Mouse (Mus musculus) gastrocnemius, adult 2 months (tissue): ENCODE data around the gene Ifit3. TPM values are rescaled to one million over a fixed set of nuclear protein-coding genes. Genes with fewer than 3 reads are reported as not detected.
"Not testable (repeated sequence)": the region's sequence is repeated elsewhere in the genome, so short reads cannot be mapped to it uniquely, and the experiment has no call there.

Source experiments
- DNase-seq: peaks from one replicate; pipeline ENCODE4 v3.0.0; 2022
- H3K27ac ChIP-seq: fragments of 200-600 bp; 2 replicates; pipeline ENCODE4 v1.8.1; 2022; ENCODE audit warnings: mild to moderate bottlenecking
- H3K4me3 ChIP-seq: fragments of 200-600 bp; 2 replicates; pipeline ENCODE4 v1.8.1; 2022; ENCODE audit warnings: mild to moderate bottlenecking, moderate library complexity
- CTCF ChIP-seq: fragments of 200-600 bp; IDR thresholded peaks from 2 replicates; pipeline ENCODE4 v1.8.1; 2022; ENCODE audit warnings: antibody characterized with exemption, mild to moderate bottlenecking, moderate library complexity
- intact Hi-C: fragments of 180-260 bp; cut with DNase I; formaldehyde crosslinking; loops from one replicate; pipeline ENCODE4 v1.15.1; 2025
- total RNA-seq, 2 experiments: library from RNA; stranded (reverse); gene quantifications; 2 replicates each; pipeline ENCODE4 v1.2.3; 2021

The Ifit3 gene
- total RNA-seq, 2 experiments from 2014 or later = 0.64 to 0.86 TPM

DNA sequence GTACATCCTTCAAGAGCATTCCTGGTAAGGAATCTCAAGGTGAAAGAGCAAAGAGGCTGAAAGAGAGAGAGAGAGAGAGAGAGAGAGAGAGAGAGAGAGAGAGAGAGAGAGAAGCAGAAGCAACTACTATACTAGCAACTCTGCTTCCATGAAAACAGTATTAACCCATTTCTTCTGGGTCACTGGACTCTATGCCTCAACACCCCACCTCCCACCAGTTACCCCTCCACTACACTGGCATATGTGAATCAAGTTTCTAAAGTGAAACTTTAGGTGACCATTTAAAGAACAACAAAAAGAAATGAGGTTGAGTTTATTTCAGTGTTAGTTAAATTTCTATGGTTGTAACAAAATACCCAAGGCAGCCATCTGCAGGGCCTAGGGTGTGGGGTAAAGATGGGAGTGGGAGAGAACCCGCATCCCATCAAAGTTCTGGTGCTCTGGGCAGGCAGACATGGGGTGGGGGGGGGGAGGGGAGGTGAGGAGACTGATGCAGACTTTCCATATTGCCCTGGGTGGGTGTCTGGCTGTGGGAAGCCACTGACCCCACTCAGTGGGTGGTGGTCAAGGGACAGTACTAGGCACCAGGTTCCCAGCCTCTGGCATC is 17.1 kb upstream of the Ifit3 start:
- H3K4me3 ChIP-seq = no peak overlapping the region
- intact Hi-C loops = no loop called here

DNA sequence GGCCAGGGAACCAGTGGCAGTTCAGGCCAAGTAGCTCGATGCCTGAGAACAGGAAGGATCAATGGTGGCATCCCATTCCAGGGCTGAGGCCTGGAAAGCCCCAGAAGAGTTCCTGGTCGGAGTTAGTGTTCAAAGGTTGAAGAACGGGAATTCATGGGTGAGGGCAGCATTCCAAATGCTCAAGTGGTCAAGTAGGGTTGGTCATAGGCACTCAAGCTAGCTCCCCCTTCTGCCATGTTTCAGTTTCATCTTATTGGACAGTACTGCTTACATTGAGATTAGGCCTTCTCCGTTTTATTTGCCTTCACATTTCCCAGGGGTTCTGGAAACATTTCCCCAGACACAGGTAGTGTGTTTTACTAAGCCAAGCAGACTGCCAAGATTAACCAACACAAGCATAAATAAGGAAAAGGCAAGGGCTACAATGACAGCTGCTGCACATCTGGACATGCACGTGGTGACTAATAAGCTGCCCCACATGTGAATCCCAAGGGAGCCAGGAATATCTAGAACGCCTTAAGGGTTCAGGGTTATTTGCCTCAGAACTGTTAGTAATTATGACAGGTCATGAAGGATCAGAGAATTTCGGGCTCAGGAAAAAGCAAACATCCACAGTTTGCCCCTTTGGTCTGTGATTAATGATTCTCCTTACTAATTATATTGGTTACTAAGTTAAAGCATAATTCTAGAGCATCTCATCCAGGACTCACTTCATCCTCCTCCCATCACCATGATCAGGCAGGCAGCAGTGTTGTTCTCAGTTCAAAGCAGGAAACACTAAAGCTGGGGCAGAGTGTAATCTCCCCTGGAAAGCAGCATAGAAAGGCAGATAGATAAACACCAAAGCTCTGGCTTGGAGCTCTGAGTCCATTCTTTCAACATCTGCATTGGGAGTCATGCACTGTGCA is 14.1 kb upstream of the Ifit3 start:
- no peak for DNase-seq
- intact Hi-C loops = no loop called here
- no peak overlapping the region for H3K4me3 ChIP-seq
- no peak for TF ChIP-seq CTCF
- H3K27ac ChIP-seq = peak overlapping the region; percentile 28; the same call in 1 of the 2 replicates

More for the DNA sequence above, 17.1 kb upstream of the Ifit3 start:
- no peak for TF ChIP-seq CTCF
- DNase-seq = no peak
- H3K27ac ChIP-seq = no peak overlapping the region

DNA sequence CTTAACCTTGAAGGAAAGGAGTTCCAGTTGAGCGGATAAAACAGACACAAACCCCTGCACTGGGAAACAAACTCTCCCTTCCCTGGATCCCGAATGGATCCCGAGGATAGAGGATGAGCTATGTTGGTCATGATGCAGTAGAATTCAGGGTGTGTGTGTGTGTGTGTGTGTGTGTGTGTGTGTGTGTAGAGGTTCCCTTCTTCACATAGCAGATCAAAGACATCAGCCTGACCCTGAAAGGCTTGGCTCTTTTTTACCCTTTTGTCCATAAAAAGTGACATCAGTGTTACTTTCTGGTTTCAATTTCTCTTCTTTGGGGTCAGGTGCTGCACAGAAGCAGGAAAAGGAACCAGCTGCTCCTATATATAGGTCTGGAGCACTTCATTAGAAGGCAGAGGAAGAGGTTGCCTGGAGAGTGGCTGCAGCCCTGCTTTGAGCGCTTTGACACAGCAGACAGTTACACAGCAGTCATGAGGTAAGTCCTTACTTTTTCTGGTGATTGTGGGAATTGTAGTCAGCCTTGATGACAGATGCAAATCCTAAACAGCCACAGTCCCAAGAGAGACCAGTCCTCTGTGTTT is 13.3 kb upstream of the Ifit3 start:
- H3K4me3 ChIP-seq = peak overlapping the region; percentile 28
- DNase-seq = no peak
- intact Hi-C loops = no loop called here
- H3K27ac ChIP-seq = peak overlapping the region; percentile 35
- no peak for TF ChIP-seq CTCF

DNA sequence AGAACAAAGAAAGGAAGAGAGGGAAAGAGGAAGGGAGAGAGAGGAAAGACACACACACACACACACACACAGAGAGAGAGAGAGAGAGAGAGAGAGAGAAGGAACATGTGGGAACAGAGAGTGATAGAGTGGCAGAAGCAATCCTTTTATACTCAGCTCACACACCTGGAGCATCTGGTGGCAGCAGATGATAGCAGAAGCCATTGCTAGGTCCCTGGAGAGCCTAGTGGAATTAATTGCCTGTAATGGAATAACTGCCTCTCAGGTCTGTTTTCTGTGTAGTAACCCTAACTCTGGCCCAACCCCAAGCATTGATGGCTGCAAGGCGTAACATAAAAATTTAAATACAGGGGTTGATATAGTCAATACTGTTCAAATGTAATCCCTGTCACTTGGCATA is 12.3 kb upstream of the Ifit3 start:
- intact Hi-C loops = no loop called here
- Histone ChIP-seq H3K4me3 (no peak overlapping the region), H3K27ac (no peak overlapping the region)
- no peak for TF ChIP-seq CTCF
- no peak for DNase-seq

DNA sequence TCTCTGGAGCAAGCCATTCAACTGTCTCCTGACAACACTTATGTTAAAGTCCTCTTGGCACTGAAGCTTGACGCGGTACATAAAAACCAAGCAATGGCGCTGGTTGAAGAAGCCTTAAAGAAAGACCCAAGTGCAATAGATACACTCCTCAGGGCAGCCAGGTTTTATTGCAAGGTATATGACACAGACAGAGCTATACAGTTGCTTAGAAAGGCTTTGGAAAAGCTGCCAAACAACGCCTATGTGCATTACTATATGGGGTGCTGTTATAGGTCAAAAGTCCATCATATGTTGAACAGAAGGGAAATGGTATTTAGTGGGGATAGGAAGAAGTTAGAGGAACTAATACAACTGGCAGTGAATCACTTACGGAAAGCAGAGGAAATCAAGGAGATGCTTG is 9.7 kb upstream of the Ifit3 start:
- H3K27ac ChIP-seq = no peak overlapping the region
- no peak for TF ChIP-seq CTCF
- intact Hi-C loops = no loop called here
- no peak overlapping the region for H3K4me3 ChIP-seq
- no peak for DNase-seq

DNA sequence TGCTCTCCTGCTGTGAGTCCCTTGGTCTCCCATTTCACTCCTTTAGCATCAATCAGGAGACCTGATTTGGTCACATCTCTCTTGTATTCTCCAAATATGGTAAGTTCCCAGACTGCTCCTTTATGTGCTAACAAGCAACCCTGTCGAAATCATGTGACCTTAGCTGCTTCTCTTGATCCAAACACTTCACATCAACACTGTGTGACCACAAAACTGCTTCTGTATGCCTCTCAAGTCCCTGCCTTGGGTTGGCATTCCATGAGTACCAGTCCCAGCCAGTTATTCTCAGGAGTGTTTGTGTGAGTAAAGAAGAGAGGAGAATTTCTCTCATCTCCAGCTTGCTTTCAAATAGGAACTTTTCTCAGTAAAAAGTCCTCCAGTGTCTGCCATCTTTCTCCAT is 6.2 kb upstream of the Ifit3 start:
- no peak for TF ChIP-seq CTCF
- no peak overlapping the region for H3K4me3 ChIP-seq
- H3K27ac ChIP-seq = no peak overlapping the region
- DNase-seq = no peak
- intact Hi-C loops = no loop called here

DNA sequence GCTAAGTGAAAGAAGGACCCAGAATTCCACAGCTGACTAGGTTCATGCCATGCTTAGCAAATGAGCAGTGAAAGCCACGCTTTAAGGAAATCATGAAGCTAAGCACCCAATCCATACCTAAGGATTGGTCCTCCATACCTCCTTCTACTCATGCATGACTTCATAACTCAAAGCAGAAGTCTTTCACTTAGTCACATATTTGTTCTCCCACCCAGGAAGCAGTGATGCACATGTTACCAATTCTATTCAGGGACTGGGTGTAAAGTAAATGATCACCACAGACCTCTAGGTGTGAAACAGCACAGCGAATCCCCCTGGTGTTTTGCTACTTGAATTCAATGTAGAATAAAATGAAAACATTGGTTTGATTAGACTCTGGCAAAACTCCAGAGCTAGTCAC is 635 bp upstream of the Ifit3 start:
- intact Hi-C loops, DNase-seq: not testable (repeated sequence)
- Histone ChIP-seq H3K4me3 (peak overlapping the region; percentile 46), H3K27ac (peak overlapping the region; percentile 69)

DNA sequence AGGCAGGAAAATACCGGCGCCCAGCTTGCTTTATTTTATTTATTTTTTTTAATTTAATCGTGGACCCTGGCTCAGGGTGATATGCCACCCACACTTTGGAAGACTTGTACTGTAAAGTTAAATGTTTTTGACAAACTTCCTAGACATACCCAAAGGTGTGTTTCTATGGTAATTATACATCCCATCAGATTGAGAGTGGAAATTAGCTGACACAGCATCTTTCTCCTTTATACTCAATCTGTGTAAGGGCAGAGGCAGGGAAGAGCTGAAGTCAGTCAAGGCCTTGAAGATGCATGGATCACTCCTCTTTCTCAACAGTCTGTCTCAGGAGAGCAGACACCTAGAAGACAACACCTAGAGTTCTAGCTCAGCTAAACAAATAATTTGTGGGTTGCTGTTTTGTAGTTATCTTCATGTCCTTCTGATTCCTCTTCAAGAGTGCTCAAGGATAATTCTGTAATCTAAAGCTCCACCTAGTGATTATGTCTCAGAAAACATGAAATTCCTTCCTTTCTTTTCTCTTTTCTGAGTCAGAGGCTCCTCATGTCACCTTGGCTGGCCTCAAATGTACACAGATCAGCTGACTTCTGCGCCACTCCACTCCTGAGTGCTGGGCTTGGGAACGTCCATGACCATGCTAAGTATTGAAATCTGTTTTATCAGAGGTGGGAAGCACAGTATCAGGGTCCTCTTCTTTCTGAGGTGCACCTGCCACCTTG is 2.6 kb downstream of the Ifit3 start:
- H3K27ac ChIP-seq, H3K4me3 ChIP-seq, DNase-seq: not testable (repeated sequence)
- peak; percentile 19; the same call in 1 of the 2 replicates for TF ChIP-seq CTCF
- intact Hi-C loops = loop anchor here (2.0 to 5.0 kb wide), 2 partner anchors 23 to 34 kb away; partner anchors contain the start of gene Ifit2

DNA sequence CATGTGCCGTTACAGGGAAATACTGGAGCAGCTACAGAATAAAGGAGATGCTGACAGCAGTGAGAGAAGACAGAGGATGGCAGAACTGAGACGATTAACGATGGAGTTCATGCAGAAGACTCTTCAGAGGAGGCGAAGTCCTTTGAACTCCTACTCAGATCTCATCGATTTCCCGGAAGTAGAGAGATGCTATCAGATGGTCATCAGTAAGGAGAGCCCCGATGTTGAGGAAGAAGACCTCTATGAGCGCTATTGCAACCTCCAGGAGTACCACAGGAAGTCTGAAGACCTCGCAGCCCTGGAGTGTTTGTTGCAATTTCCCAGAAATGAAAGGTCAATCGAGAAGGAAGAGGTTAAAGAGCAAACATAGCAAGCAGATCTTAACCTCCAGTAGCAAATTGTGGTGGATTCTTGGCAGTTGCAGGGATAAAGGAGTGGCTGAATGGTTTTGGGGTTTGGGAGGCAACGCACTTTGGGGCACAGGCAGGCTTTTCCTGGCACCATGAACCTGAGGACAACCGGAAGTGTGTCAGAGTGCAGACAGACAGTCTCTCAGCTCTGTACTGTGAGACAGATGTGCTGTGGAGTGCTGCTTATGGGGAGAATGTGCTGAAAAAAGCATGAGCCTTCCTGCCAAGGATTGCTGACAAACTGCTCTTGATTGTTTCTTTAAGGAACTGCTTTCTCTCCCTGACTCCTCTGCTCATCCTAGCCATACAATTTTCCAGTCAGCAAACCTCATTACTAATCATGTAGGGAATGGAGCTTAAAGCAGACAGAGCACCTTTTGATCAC is 4.8 kb downstream of the Ifit3 start:
- H3K4me3 ChIP-seq, DNase-seq: not testable (repeated sequence)
- peak overlapping the region; percentile 8; the same call in 1 of the 2 replicates for H3K27ac ChIP-seq
- intact Hi-C loops = loop anchor here (2.0 to 5.0 kb wide), 2 partner anchors 21 to 36 kb away; partner anchors contain the start of gene Ifit2

DNA sequence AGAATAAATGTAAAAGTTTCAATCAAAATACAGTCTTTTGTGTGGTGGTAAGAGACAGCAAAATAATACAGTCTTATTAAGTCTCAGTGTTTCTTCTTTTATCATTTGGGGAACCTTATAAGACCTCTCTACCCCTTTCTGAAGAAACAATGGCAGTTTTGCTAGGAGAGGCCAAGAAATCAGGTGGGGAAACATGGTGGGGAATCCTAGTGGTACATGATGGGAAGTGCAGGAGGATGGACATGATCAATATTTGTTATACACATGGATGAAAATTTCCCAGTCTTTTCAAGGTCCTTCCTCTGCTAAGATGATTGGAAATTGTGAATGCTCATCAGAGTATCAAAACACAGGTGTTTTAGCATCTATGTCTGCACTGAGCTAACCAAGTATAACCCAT is 5.6 kb downstream of the Ifit3 start:
- intact Hi-C loops = loop anchor here (5.0 kb wide), 1 partner anchor 37 kb away; the partner anchor contains the start of gene Ifit2
- no peak overlapping the region for H3K27ac ChIP-seq
- peak; percentile 17; the same call in 1 of the 2 replicates for TF ChIP-seq CTCF

DNA sequence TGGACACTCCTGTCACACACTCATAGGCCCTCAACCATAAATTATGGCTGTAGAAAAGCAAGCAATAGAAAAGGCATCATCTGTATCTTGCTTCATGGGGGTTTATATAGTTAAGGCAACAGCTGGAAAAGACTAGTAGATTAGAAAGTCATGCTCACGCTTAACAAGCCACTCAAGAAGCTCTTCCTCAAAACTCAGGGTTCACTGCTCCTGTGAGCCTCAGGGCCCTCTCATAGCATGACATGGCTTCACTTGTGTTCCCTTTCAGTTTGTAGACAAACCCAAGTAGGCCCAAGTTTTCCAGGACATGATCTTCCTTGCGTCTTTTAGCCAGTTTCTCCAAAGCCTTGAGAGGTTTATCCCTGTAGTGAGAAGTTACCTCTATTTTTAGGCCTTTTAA is 10.1 kb downstream of the Ifit3 start:
- H3K27ac ChIP-seq = no peak overlapping the region
- intact Hi-C loops = no loop called here
- no peak overlapping the region for H3K4me3 ChIP-seq
- TF ChIP-seq CTCF = no peak
- DNase-seq = no peak

More for the DNA sequence above, 5.6 kb downstream of the Ifit3 start:
- DNase-seq = no peak
- H3K4me3 ChIP-seq = no peak overlapping the region

DNA sequence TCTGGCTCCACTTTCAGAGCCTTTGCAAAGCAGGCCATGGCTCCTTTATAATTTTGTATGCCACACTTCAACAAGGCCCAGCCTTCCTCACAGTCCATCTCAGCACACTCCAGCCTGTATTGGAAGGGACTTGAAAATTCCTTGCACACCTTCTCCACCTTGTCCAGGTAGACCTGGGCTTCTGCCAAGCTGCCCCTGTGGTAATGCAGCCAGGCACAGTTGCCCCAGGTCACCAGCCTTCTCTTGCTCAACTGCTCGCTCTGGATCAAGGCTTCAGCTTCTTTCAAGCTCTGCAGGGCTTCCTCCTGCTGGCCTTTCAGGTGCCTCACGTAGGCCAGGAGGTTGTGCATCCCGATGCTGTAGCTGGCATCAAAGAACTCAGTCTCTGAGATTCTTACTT is 11.2 kb downstream of the Ifit3 start:
- H3K4me3 ChIP-seq, H3K27ac ChIP-seq, DNase-seq, intact Hi-C loops: not testable (repeated sequence)
